Mouse (Mus musculus) embryo, embryonic 10 days (tissue): ENCODE data around the gene G2e3.

Experiments used
- DNase-seq: peaks from one replicate; pipeline ENCODE4 v3.0.0-alpha.2; 2015; ENCODE audit warnings: low spot score

G2e3 gene

DNA sequence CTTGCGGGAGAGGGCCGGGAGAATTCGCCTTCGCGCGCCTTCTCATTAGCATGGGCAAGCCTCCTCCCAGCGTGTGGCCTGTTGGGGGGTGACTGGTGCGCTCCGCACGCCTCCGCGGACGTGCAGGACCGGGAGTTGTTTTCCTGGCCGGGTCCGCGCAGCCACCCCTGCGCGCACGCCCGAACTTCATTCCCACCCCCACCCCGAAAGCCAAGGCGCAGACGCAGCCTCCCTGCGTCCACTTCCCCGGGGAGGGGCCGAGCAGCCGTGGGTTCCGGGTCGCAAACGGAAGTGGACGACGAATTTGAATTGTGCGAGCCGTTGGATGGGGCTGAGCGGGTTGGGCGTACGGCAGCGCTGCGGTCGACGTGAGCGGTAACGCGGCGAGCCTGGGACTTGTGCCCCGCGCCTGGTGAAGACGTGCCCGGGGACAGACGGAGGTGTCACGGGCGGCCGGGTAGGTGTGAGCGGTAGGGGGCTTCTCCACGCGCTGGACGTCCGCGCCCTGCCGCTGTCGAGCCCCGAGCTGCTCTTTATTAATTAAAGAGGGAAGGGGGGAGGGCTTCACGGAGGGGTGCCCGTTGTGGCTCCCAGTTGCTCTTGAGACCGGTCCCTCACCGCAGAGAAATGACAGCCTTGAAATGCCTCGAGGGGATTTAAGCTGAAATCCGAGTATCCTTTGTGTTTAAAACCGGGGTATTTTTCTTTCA, at the start of gene G2e3:
TSS of gene G2e3 (plus strand) at position 74 of the 710 bp plus-strand sequence.
- DNase-seq, result peak; percentile 96

DNA sequence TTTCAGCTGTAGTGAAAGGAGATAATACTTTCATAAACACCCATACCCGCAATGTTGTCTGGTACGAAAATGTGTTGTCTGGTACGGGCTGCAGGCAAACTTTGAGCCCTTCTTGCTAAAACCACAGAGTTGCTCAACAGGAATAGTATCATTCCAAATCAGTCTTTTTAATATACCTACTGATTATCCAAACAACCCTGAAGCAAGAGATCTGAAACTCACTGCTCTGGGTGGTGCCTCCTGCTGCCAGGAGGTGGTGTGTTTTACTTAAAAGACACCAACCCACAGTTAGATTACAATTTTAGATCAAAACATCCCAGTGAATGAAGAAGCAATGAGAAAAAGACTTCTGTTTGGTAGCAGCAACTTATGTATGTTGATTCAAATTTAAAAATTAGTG, 24.3 kb upstream of the G2e3 start:
- no peak for DNase-seq

GRCm38 (mm10) chr12:51326819-51327218, 21.0 kb upstream of the G2e3 start:
- no peak for DNase-seq

GRCm38 (mm10) chr12:51337014-51337413, 10.8 kb upstream of the G2e3 start:
- no peak for DNase-seq

DNA sequence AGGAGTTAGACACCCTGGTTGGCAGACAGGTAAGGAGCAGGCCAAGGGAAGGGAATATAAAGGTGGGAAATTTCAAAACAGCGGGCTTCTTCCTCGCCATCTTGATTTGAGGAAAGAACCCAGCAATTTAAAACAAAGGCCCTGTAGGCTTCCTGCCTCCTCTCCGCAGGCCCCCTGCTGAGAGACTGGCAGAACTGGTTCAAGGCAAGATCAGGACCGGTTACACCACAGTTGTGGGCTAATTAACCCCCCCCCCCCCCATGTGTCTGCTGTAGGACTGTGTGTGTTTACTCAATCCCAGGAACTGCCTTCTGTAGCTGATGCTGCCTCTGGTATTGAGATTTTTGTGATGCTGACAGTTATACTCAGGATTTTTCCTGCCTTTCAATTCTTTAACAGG, 1.7 kb upstream of the G2e3 start:
- DNase-seq, result peak; percentile 27

GRCm38 (mm10) chr12:51348698-51348998, 787 bp downstream of the G2e3 start:
- no peak for DNase-seq

DNA sequence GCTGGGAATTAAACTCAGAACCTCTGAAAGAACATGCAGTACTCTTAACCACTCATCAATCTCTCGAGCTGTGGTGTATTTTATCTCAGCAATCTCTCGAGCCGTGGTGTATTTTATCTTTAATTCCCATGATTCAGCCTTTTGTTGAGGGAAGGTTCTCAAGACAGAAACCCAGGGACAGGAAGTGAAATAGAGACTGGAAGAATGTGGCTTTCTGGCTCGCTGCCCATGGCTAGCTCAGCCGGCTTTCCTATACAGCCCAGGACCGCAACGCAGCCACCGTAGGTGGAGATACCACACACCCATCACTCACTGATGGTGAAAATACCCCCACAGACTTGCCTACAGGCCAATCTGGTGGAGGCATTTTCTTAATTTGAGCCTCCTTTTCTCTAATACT, 7.4 kb downstream of the G2e3 start:
- DNase-seq, result no peak

GRCm38 (mm10) chr12:51361294-51361693, 13.4 kb downstream of the G2e3 start:
- DNase-seq, result no peak

DNA sequence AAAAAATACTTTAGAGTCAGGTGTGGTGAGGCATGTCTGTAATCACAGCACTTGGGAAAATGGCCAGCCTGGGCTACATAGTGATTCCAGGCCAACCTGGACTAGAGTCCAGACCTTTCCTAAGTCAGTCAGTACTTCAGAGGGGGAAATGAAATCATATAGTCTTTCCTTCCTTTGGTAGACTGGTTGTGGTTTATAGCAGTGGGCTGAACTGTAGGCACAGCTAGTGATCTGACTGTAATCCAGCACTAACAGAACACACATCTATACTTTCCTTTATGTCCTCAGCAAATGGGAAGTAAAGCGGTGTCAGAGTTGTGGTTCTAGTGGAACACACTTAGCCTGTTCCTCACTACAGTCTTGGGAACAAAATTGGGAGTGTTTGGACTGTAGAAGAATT, 15.0 kb downstream of the G2e3 start:
- DNase-seq, result no peak

DNA sequence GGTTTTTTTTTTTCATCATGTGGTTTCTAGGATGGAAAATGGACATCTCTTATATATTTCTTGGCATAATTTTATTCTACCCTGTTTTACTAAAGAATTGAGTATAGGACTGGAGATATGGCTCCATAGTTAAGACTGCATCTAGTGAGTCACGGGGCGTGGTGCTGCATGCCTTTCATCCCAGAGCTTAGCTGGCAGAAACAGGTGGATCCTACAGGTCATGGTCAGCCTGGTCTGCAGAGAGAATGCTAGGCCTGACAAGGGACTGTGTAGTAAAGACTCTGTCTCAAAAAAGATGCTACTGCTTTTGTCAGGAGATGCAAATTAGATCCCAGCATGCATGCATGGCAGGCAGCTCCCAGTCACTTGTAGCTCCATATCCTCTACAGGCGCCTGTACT, 20.6 kb downstream of the G2e3 start:
- DNase-seq, result no peak

DNA sequence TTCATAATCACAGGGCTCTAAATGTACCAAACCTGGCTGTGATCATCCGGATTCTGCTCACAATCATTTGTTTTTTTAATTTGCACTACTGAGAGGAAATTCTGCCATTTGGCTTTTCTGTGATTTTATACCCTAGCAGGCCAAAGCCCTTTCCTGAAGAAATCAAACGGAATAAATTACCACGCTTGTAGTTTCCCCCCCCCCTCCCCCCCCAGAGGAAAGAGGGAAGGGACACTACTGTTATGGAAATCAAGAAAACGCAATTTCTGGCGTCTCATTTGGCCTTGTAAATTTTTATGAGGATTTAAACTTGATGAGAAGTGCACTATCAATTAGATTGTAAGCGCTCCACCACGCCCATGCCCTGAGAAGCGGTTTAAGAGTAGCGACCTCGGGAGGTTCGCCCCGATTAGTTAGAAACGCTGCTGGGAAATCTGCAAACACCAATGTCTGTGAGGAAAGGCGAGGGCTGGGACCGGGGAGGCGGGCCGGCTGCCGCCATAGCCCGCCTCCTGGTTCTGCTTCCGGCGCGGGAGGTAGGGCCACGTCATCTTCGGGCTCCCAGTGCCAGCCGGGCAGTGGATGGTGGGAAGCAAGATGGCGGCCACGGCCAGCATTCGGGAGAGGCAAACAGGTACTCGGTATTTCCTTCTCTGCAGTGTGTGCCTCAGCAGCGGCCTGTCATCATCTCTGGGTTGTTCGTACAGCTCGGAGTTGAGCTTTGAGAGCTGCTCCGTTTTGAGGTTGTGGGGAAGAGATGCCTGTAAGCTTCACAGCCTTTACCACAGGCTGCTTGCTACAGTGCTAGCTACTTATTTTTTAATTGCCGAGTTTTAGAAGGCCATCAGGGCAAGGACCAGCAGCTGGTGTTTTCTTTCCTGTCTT, 29.4 kb downstream of the G2e3 start, which contains the start of gene Scfd1:
TSS of gene Scfd1 (plus strand) at position 508 of the 885 bp plus-strand sequence.
- DNase-seq, result peak; percentile 95

DNA sequence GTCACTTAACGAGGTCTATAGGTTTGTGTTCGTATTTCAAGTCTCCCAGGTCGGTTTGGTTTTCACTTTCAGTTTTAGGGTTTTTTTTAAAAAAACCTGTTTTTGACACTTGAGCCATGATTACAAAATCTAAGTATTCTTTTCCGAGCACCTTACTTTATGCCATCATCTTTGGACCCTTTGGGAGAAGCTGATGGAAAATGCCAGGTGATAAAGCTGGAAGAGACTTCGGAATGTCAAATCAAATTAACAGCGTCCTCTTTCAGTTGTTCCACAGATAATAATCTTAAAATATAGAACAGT, 30.0 kb downstream of the G2e3 start:
- no peak for DNase-seq

- DNase-seq, result no peak
These were observed 52.0 kb downstream of the G2e3 start for GRCm38 (mm10) chr12:51399871-51400270.

DNA sequence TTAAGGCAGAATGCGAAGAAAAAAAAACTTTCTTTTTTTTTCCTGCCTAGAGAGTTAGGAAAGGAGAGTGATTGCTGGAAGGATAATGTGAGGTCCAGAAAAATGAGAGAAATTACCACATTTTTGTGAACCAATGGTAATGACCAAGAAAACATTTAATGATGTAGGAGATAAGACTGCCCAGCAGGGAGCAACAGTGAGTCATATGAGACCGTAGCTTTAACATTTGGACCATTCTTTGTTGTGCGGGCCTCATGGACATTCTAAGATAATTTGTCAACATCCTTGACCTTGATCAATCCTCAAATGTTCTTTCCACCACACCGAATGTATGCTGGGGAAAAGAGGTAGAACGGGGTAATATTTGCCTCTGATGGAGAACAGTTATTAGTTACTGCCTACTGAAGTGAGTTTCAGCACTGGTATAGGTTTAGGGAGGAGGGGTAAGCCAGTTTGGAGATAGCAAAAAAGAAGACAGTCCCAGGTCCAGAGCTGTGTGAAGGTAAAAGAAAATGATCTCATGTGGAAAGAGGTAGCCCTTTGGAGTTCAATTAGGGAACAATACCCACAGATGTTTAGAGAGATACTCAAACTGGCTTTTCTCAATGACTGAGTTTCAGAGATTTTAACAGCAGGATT, 54.3 kb downstream of the G2e3 start:
- DNase-seq, result peak; percentile 64

DNA sequence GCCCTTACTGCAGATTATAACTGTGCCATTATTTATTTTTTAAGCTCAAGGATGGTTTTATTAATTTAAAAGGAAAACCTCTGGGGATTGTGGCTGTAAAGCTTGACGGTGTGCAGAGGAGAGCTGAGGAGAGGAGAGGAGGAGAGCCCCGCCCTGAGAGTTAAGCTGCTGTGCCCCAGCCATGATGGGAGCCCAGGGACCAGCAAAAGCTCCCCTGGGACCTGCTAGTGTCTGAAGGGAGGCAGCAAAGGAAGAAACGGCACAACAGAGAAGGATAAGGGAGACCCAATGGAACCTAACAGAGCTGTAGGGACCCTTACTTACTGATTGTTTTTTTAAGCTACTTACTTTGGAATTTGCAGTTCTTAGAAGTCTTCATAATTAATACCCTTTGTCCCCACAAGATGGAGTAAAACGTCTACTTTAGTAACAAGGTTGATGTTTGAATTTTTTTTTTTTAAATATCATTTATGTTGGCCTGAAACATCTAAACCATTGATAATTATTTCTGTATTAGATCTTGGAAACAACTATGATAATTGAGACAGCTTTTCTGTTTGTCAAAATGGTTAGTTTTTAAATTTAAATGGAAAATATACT, 56.2 kb downstream of the G2e3 start:
- no peak for DNase-seq

GRCm38 (mm10) chr12:51411362-51411761, 63.5 kb downstream of the G2e3 start:
- DNase-seq, result no peak
